Mouse (Mus musculus) myocyte (in vitro differentiated cells): ENCODE results near the gene Pid1.

Experiments
- CEBPB ChIP-seq: IDR thresholded peaks from 2 replicates; pipeline ENCODE4 v1.6.1; 2011; ENCODE audit warnings: mild to moderate bottlenecking, moderate library complexity; ENCODE audit not compliant: poor library complexity, insufficient read depth, severe bottlenecking
- E2F4 ChIP-seq: IDR thresholded peaks from one replicate; pipeline ENCODE4 v1.6.1; 2011; ENCODE audit warnings: mild to moderate bottlenecking, control low read depth, moderate library complexity; ENCODE audit not compliant: insufficient read depth
- MAX ChIP-seq: IDR thresholded peaks from one replicate; pipeline ENCODE4 v1.6.1; 2011; ENCODE audit warnings: low read depth, mild to moderate bottlenecking, control low read depth
- MYOD1 ChIP-seq, 3 experiments: IDR thresholded peaks; one replicate each; pipeline ENCODE4 v1.6.1; 2011; ENCODE audit warnings: control low read depth in 2 of 3, low read depth in 2 of 3, mild to moderate bottlenecking in 2 of 3, moderate library complexity in 1 of 3; ENCODE audit not compliant: insufficient read length in 2 of 3, control insufficient read depth in 1 of 3
- MYOG ChIP-seq, 3 experiments: IDR thresholded peaks; one replicate each; pipeline ENCODE4 v1.6.1; 2011; ENCODE audit warnings: control low read depth in 2 of 3, low read depth in 2 of 3, mild to moderate bottlenecking in 2 of 3; ENCODE audit not compliant: insufficient read length in 2 of 3, control insufficient read depth in 1 of 3, insufficient read depth in 1 of 3
- POLR2A ChIP-seq: IDR thresholded peaks from one replicate; pipeline ENCODE4 v1.6.1; 2011; ENCODE audit warnings: low read depth, mild to moderate bottlenecking, control low read depth, moderate library complexity; ENCODE audit not compliant: insufficient read length
- POLR2AphosphoS2 ChIP-seq: IDR thresholded peaks from one replicate; pipeline ENCODE4 v1.6.1; 2011; ENCODE audit warnings: low read depth, control low read depth; ENCODE audit not compliant: insufficient read length
- SRF ChIP-seq: IDR thresholded peaks from one replicate; pipeline ENCODE4 v1.6.1; 2011; ENCODE audit warnings: low read depth; ENCODE audit not compliant: control insufficient read depth, insufficient read length
- TCF12 ChIP-seq: IDR thresholded peaks from one replicate; pipeline ENCODE4 v1.6.1; 2011; ENCODE audit warnings: mild to moderate bottlenecking, control low read depth; ENCODE audit not compliant: poor library complexity, insufficient read depth, severe bottlenecking
- TCF3 ChIP-seq: IDR thresholded peaks from one replicate; pipeline ENCODE4 v1.6.1; 2011; ENCODE audit warnings: low read depth, control low read depth; ENCODE audit not compliant: insufficient read length
- USF1 ChIP-seq: IDR thresholded peaks from one replicate; pipeline ENCODE4 v1.6.1; 2011; ENCODE audit warnings: low read depth, mild to moderate bottlenecking, control low read depth, moderate library complexity

DNA sequence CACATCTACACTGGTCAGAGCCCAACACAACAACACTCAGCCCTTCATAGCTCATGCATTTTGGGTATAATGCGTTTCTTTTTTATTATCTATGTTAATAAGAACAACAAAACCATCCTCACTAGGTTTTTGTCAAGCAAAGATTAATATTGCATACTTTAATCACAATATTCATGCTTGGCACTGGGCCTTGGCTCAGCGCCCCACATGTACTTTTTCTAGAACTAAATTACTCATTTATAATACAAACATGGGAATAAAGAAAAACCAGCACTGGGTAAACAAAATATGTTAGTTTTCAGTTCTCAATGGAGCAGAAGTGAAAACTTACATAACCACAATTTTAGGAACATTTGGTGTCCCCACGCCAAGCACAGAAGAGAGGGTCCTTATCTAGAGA, 116.9 kb downstream of the Pid1 start:
- TF ChIP-seq SRF (no peak), POLR2A (no peak), CEBPB (no peak), TCF12 (no peak), USF1 (no peak), MAX (no peak), POLR2AphosphoS2 (no peak), MYOD1 (IDR thresholded peaks at IDR 0.05; ENCODE audit: control insufficient read depth in 1 of 3, insufficient read length in 2 of 3, low read depth in 2 of 3) (no peak), TCF3 (no peak), E2F4 (no peak), MYOG (IDR thresholded peaks at IDR 0.05; ENCODE audit: control insufficient read depth in 1 of 3, insufficient read depth in 1 of 3, insufficient read length in 2 of 3, low read depth in 2 of 3) (no peak)
